Mouse (Mus musculus): Measurements from ENCODE around the gene Pcsk7.

- TF ChIP-seq CTCF (IDR thresholded peaks at IDR 0.05; ENCODE audit: low read depth, low read length) (no peak), POLR2A (IDR thresholded peaks at IDR 0.05; ENCODE audit: borderline replicate concordance, low read depth, low read length) (no peak)
These were observed 70.6 kb downstream of the Pcsk7 start for GRCm38 (mm10) chr9:45976884-45977283.

All from bone marrow macrophage, adult 2 months (primary cell).